Mouse (Mus musculus): ENCODE results near the gene Mal.

Mal gene

DNA sequence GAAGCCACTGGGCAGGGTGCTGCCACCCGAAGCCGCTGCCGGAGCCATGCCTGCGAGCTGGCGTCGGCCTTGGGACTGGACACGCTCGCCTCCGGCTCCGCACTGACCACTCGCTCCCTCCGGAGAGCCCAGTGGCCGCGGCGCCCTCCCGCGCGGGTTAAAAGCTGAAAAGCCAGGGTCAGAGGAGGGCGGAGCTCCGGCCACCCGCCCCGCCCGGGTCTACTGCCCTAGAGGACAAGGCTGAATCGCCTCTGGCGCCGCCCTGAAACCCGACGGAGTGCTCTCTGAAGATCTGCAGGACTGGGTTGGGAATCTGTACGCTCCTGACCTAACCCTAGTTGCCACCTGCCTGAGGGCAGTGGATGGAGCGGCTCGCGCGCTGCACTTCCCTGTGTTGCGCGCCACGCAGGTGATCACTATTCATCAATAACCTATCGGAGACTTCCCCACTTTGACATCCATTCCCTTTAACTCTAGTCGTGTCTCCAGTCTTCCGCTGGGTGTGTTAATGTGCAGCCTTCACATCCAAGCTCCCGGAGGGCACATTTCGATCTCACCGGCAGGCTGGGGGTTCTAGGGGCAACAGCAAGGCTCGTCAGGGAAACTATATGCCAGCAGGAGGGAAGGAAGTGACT is at the start of gene Mal:
Mal (minus strand) TSS at position 610 of the 635 bp plus-strand sequence.
- peak; percentile 37 for DNase-seq (ENCODE audit: low read depth, low spot score)

DNA sequence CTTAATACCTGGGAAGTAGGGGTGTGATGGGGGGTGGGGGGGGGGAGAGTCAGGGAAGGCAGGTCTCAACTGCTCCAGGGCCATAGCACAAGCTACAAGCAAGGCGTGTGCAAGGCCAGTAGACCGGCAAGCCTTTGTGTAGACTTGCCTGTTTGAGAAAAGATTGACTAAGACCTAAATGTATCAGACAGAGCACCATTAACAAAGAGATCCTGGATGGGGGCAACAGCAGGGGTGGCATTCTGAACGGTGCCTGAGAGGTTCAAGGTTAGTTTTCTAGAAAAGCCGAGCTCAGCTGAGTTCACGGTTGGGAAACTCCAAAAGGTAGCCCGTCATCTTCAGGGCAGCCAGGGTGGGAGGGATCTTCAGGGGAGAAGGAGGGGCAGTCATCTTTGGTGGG is 48.8 kb upstream of the Mal start:
- no peak for DNase-seq (ENCODE audit: low read depth, low spot score)

DNA sequence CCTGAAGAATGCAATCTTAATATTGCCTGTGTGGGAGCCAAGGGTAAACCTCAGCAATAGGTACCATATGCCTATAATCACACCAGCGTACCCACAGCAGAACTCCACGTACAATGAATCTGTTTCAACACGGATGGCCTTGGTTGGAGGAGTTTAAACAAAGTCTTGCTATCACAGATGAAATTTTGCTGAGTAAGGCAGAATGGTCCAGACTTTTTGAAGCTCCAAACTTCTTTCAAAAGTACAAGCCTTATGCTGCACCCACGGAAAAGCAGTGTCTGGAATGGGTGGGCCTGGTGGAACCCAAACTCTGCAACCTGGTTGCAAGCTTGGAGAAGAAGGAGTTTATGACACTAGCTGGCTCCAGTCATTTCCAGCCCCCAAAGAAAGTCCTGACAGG is 32.7 kb upstream of the Mal start:
- no peak for DNase-seq (ENCODE audit: low read depth, low spot score)

DNA sequence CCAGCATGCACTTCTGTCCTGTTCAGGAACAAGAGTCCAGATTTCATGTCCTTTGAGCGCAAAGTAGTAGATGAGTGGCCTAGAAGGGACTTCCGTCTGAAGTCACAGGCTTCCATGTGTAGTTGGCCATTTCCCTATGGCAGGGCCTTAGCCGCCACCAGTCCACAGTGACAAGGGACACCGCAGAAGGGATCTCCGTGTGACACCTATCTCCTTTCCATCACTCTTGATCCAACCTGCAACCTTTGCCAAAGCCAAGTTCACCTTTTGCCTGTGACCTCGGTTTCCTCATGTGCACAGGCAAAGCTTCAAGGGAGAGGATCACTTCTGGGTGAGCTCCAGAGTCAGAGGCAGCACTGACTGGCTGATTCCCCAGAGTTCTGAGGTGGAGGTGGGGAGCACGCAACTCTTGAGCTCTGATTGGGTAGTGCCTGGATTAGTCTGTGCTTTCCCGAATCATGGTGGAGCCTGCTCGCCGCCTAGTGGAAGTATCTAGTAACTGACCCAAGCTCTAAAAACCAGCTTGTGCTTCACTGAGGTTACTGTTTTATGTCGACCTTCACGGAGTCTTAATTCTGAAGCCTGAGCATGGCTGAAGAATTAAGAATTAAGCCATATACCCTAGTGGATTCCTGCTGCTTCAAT is 27.3 kb upstream of the Mal start:
- peak; percentile 79 for DNase-seq (ENCODE audit: low read depth, low spot score)

DNA sequence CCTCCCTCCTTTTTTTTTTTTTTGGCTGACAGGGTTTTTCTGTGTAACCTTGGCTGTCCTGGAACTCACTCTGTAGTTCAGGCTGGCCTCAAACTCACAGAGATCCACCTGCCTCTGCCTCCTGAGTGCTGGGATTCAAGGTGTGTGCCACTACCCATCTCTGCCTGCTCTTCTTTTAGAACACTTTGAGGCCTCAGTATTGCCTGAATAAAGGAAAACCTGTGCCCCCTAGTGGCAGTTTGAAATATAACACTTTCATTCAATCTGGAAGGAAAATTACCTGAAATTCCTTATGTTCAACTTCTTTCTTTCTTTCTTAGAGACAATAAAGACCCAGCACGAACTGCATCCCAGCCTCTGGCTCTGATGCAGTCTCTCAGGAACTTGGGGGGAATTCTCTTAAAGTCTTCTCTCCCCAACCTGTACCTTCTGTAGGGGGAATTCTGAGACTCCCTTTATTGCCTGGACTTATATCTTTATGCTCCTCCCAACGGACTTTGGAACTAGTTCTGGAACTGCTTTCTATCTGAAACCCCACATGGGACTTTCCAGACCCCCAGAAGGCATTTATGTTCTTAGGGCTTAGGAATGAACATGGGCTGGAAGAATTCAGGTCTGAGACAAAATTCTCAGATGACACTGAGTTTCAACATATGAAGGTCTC is 11.5 kb upstream of the Mal start:
- DNase-seq (ENCODE audit: low read depth, low spot score) = peak; percentile 57

DNA sequence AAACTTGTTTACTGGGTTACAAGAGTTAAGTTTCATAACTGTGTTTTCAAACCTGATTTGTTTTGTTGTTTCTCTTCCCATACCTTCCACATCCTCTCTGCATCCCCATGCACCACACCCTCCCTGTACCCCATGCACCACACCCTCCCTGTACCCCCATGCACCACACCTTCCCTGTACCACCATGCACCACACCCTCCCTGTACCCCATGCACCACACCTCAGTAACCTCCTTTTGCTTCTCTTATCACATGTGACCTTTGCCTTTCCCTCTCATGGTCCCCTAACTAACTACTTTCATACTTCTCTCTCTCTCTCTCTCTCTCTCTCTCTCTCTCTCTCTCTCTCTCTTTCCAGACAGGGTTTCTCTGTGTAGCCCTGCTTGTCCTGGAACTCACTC is 10.5 kb upstream of the Mal start:
- no peak for DNase-seq (ENCODE audit: low read depth, low spot score)

DNA sequence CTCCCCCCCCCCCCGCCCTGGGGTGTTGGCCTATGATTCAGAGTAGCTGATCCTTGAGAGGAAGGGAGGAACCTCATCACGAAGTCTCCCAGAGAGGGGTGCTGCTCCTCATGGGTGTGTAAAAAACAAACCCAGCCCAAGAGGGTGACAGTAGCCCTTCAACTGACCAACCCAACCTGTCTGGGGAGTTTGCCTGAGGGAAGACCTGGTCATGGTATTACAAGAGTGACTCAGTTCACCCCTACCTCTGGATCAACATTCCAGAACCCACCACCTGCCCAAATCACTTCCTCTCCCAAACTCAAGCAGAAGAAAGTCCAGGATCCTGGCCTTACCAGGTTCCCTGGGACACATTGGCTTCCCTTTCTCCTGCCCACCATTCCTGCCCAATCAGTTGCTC is 6.2 kb upstream of the Mal start:
- DNase-seq (ENCODE audit: low read depth, low spot score) = no peak

DNA sequence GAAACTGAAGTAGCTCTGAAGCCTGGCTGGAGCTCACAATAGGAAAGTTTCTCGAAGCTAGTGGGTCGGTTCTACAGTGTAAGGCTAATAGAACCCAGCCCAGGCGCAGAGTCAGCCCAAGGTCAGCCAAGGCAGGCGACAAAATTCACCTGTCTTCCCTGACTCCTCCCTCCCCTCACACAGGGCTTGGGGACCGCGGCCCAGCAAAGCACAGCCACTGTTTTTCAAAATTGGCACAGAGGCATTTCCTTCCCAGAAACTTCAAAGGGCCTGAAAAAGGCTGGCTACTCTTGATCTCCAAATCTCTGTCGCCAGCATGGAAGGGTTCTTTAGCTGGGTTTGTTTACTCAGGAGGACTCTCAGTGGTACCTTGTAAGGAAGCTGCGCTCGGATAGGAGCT is 1.1 kb downstream of the Mal start:
- DNase-seq (ENCODE audit: low read depth, low spot score) = no peak

DNA sequence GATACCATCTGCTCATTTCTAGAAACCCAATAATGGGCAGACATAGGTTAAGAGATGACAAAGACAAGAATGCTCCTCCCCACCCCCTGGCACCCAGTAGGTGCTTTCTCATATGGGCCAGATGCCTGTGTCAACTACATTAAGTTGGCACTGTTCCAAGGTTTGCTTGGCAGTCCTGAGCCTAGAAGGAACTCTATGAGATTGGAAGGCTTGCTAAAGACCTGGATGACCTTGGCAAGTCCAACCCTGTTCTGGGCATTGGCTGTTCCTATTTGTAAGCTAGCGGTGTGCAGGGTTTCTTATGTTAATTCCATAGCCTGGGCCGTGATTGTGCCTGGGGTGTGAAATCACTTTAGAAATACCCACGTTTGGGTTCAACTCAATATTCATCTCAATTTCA is 1.7 kb downstream of the Mal start:
- no peak for DNase-seq (ENCODE audit: low read depth, low spot score)

DNA sequence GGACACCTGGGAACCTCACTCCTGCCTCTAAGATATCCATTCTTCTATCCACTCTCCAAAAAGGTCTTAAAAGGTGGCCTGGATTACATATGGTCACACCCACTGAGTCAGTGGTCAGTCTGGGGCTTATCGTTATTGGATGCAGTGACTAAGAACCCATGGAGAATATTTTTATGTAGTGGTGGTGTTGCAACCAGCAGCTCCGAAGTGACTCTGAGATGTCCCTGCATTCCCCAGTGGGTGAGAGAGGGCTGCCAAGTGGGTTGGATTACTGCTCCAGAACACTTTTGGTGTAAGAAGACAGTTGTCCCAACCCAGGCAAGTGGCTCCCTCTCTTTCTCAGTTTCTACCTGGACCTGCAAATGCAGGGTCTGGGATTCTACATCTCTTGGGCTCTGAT is 3.7 kb downstream of the Mal start:
- DNase-seq (ENCODE audit: low read depth, low spot score) = no peak

DNA sequence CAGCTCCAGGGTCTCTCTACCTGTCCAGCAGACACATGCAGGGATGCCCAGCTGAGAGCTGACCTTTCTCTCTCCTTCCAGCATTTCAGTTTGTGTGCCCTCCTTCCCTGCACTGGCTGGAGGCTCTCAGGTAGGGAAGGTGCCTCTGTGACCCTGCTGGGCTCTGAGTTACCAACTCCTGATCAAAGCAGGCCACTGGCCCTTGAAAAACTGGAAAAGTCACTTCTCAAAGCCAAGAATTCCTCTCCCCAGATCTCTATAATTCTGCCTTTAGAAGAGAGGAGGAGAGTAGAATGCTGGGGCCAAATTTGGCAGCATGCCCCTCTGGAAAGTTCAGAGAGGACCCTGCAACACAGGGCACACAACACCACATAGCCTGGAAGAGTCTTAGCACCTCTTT is 4.2 kb downstream of the Mal start:
- no peak for DNase-seq (ENCODE audit: low read depth, low spot score)

DNA sequence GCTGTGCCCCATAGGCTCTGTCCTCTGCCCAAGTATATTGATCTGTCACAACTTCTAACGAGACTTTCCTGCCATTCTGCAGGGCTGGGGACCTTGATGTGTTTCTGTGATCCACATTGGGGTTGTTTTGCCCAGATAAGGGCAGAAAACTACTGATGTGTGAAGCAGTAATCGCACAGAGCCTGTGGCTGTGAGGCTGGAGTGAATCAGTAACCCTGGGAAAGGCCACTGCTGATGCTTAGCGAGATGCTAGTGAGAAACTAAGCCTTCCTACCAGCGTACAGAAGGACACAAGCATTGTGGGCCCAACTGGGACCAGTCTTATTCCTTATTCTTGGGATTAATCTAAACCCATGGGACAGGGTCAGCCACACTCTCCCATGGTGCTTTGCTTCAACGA is 4.9 kb downstream of the Mal start:
- DNase-seq (ENCODE audit: low read depth, low spot score) = no peak

DNA sequence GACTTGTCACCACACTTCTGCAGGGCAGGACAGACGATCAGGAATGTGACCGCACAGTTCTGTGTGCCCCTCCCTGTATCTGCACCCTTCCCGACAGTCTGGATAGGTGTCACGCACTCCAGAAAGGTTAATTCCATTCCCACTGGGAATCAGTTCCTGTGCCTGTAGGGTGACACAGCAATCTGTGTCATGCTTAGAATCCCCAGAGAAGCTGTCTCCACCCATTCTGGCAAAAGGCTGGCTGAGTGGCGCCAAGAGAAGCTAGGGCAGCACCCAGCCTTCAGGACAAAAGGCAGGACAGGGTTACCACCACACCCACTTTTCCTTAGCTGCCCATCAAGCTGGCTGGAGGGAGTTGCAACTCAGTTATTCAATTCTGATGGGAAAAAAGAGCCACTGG is 6.6 kb downstream of the Mal start:
- DNase-seq (ENCODE audit: low read depth, low spot score) = no peak

DNA sequence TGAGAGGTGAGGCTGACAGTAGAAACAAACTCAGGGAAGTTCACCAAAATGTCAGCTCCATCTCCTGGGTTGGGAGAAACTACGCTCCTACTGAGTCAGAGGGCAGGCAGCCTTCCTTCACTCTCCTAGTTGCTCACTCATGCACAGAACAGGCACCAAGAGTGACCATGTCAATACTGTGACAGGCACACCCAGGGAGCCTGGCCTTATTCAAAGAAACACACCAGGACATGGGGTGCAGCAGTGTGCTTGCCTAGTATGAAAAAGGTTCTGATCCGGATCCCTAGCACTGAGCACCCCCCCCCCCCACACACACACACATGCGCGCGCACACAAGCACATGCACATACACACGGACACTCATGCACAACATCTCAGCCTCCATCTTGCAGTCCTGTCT is 8.3 kb downstream of the Mal start:
- no peak for DNase-seq (ENCODE audit: low read depth, low spot score)

DNA sequence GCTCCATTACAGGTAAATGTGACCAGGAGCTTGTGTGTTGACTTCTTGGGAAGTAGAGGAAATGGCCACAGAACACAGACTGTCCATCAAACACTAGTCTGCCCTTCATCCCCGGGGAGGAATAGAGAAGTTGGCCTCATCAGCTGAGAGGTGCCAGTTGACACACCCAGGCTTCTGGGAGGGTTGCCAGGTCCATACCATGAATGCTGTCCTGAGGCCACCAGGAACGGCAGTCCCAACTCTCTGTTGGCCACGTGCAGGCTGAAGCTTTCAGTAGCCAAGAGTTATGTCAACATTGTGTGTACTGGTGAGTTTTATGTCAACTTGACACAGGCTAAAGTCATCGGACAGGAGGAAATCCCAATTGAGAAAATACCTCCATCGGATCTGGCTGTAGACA is 9.6 kb downstream of the Mal start:
- no peak for DNase-seq (ENCODE audit: low read depth, low spot score)

DNA sequence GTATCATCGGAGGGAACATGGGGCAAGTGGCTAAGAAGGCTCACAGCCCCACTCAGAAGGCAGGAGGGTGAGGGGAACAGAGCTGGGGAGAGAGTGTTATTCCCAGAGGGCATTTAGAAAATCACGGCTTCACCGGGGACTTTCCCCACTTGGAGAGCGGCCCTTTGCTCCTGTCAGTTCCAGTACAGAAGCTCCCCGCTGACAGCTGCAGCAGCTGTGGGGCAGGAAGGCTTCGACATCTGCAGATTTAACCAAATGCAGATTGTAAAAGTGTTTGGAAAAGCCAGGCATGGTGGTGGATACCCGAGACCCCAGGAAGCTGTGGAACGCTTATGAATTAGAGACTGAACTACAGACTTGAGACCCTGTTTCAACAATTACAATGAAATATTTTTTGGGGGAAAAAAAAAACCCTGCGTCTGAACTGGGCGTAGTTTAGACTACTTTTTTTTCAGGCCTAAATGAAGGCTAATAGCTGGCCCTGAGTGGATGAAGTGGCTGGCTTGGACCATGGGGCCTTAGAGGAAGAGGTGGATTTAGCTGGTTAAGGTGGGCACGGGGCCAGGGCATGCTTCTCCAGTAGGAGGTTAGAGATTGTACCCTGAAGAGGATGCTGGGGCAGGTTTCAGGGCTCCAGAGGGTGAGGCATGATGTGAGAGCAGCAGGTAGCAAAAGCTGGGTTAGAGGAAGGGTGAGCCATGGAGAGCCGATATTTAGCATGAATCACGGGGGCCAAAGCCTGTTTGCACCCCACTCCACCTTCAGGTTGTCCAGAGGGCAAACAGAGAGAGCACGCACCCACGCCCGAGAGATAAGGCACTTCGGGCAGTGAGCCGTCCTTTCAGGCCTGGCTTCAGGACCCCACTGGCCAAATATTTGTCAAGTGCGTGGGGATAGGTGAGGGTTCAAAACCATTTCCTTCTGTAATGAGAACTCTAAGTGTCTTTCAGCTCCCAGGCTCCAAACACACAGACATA is 12.5 kb downstream of the Mal start:
- DNase-seq (ENCODE audit: low read depth, low spot score) = peak; percentile 23

DNA sequence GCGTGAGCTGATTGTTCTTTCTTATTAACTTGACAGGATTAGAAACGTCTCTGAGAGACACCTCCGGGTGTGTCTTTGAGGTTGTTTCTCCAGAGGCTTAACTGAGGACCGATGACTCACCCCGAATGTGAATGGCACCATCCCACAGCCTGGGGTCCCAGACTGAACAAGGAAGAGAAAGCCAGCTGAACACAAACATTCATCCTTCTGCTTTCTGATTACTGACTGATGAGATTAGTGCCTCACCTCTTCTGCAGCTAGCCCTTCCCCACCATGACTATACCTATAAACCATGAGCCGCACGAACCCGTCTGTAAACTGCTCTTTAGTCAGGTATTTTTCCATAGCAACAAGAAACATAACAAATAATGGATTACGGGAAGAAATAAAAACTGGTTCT is 17.5 kb downstream of the Mal start:
- DNase-seq (ENCODE audit: low read depth, low spot score) = no peak

DNA sequence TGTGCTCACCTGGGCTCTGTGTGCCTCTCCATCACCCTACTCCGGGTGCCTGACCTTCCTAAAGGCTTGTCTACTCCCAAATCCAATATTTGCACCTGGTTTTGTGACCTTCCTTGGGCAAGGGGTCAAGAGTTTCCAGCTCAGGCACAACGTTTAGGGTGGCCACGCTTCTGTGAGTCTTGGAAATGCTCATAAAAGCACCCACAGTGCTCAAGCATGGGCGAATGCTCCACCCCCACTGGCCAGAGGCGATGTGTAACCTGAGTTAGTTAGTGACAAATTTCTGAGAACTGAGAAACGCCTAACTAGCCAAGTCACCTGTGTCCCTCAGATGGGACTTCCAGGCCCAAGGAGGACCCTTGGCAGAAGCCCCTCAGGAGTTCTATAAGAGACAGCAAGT is 20.9 kb downstream of the Mal start:
- DNase-seq (ENCODE audit: low read depth, low spot score) = no peak

DNA sequence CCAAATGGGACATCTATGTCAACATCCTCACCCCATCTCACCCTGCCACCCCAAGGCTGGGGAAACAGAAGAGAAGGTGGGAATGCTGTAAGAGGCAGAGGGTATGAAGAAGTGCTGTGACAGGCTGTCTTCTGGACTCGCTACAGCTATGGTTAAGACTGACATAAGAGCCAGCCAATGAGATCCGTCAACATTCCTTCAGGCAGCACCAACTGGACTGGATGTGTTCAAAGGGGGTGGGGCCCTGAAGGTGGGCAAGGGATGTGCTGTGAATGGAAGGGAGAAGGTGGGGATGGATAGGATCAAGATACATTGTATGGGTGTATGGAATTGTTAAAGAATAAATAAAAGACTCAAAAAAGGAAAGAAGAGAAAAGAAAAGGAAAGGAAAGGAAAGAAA is 23.9 kb downstream of the Mal start:
- no peak for DNase-seq (ENCODE audit: low read depth, low spot score)

DNA sequence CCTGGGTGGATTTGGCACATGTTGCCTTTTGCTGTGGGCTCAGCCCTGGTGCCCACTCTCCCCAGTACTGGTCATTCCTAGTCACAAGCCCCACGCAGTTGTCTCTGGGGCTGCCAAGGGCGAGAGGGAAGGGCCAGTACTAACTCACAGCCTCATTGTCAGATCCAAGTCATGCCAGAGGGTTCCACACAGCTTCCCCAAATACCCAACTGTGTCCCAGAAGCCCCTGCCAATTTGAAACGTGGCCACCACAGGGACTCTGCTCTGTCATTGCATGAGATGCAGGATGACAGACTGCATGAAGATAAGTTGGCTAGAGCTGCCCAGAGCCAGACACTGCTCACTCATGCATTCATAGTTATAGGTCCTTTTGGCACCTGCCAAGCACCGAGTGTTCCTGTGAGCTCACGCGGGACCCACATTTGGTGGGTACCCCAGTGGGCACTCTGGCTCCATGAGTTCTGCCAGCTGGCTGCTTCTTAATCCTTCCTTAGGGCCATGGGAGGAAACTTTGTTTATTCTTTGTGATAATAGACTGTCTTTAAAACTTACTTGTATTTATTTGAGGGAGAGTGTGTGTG is 28.4 kb downstream of the Mal start:
- no peak for DNase-seq (ENCODE audit: low read depth, low spot score)

DNA sequence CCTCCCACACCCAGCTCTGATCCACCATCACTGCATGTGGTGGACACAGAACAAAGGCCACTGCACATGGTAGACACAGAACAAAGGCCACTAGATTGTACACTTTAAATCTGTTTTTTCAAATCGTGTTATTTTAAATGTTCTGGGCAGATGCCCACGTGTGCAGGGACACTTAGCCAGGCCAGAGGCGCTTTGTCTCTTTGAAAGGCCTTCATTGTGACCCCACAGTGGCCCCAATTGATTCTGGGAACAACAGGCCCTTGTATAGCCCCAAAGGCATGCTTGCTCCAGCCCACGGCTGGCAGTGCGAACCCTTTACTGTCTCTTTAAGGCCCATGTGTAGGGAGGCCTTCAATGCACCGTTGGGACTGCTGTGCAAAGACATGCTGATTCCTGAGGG is 29.1 kb downstream of the Mal start:
- peak; percentile 17 for DNase-seq (ENCODE audit: low read depth, low spot score)

DNA sequence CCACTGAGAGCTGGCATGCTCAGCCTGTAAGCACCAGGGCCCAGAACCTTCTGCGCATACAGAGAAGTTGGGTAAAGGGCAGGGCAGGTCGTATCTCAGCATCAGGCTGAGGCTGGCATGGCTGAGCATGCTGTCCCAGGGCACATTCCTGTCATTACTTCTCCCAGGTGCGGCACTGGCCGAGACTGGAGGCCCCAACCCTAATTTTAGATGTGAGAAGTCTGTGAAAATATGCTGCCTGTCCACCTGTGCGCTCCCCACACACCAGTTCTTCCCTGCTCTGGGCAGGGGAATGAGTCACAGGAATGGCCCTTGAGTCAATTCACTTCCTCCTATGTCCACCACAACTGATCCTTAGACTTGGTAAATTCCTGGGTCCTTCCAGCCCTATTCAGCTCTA is 30.8 kb downstream of the Mal start:
- no peak for DNase-seq (ENCODE audit: low read depth, low spot score)

Measured in mesoderm, embryonic 11.5 days (tissue).